Mouse (Mus musculus) cerebellum, adult 2 months (tissue): ENCODE measurements around the gene Iars. TPM values are rescaled to one million over a fixed set of nuclear protein-coding genes. Genes with fewer than 3 reads are reported as not detected.

Experiments
- DNase-seq, 2 experiments: peaks; one replicate each; pipeline ENCODE4 v3.0.0; 2021
- H3K27ac ChIP-seq: fragments of 200-500 bp; 2 replicates; pipeline ENCODE4 v1.5.1; 2012; ENCODE audit warnings: low read length, control low read depth, inconsistent platforms; ENCODE audit not compliant: insufficient read depth
- H3K27me3 ChIP-seq: fragments of 200-500 bp; 2 replicates; pipeline ENCODE4 v1.6.1; 2012; ENCODE audit warnings: inconsistent platforms, mild to moderate bottlenecking, low read length, moderate library complexity; ENCODE audit not compliant: control insufficient read depth, insufficient read depth
- H3K4me1 ChIP-seq: fragments of 200-500 bp; 2 replicates; pipeline ENCODE4 v1.6.1; 2011; ENCODE audit warnings: low read length; ENCODE audit not compliant: control insufficient read depth, insufficient read depth
- H3K4me3 ChIP-seq: fragments of 200-500 bp; replicated peaks from 2 replicates; pipeline ENCODE3; 2011; ENCODE audit warnings: mild to moderate bottlenecking, low read depth, low read length, control low read depth; ENCODE audit not compliant: insufficient read depth
- CTCF ChIP-seq: fragments of 200-500 bp; IDR thresholded peaks from 2 replicates; pipeline ENCODE4 v1.5.1; 2011; ENCODE audit warnings: low read depth, mild to moderate bottlenecking, control low read depth, low read length, moderate library complexity, borderline replicate concordance; ENCODE audit not compliant: insufficient read depth
- POLR2A ChIP-seq: fragments of 200-500 bp; IDR thresholded peaks from 2 replicates; pipeline ENCODE4 v1.6.1; 2011; ENCODE audit warnings: low read length, control low read depth, borderline replicate concordance; ENCODE audit not compliant: insufficient read depth
- WGBS: fragments of 180-500 bp; shearing (Covaris S2); methylation state at CpG from one replicate; pipeline ENCODE4 v1.1.7; 2018; 5-methylcytosine and 5-hydroxymethylcytosine counted together
- polyA plus RNA-seq: library from polyadenylated mRNA; depleted of rRNA; stranded (reverse); fragments of >200 nt; gene quantifications from 2 replicates; pipeline ENCODE4 v1.2.3, GENCODE M21; 2012

The Iars gene
- polyA plus RNA-seq, 1 experiment, result 45.5 TPM

GRCm38 (mm10) chr13:49651781-49652351 lies 30.0 kb upstream of the Iars start:
- Histone ChIP-seq H3K4me3 (no peak overlapping the region), H3K27ac (no peak overlapping the region), H3K4me1 (no peaks in the 10 kb centered on the region), H3K27me3 (no peaks in the 10 kb centered on the region)
- 3% methylated on average over 4 of the region's 4 CpGs for WGBS
- TF ChIP-seq POLR2A, result no peak
- no peak for TF ChIP-seq CTCF
- no peak for DNase-seq

- Histone ChIP-seq H3K27me3 (no peaks in the 10 kb centered on the region), H3K4me3 (peak within 1 kb of the TSS; percentile 96), H3K27ac (no peak within 1 kb of the TSS), H3K4me1 (no peaks in the 10 kb centered on the region)
- TF ChIP-seq POLR2A, result no peak
- no peak for TF ChIP-seq CTCF
- WGBS, result under 1% methylated on average over 68 of the region's 68 CpGs
- peak; percentile 99 to 100 for DNase-seq
These were observed 29.3 kb upstream of the Iars start, which contains the start of the genes Cenpp and Nol8 for GRCm38 (mm10) chr13:49652481-49653179. Cenpp (minus strand) TSS chr13:49652785. Nol8 (plus strand) TSS chr13:49653078.

GRCm38 (mm10) chr13:49653180-49653541 lies 28.7 kb upstream of the Iars start:
- no peak overlapping the region for H3K27ac ChIP-seq
- TF ChIP-seq CTCF (no peak), POLR2A (peak; percentile 47; the same call in 1 of the 2 replicates)
- DNase-seq, result no peak
- 0% methylated on average over 16 of the region's 16 CpGs for WGBS
- H3K4me3 ChIP-seq, result peak overlapping the region; percentile 96
- no peaks in the 10 kb centered on the region for H3K27me3 ChIP-seq
- no peaks in the 10 kb centered on the region for H3K4me1 ChIP-seq

- Histone ChIP-seq H3K27me3 (no peaks in the 10 kb centered on the region), H3K4me3 (no peak overlapping the region), H3K27ac (no peak overlapping the region), H3K4me1 (no peaks in the 10 kb centered on the region)
- DNase-seq, result no peak
- TF ChIP-seq CTCF (no peak), POLR2A (no peak)
- 94% methylated on average over 2 of the region's 2 CpGs for WGBS
These were observed 4.1 kb upstream of the Iars start for GRCm38 (mm10) chr13:49677793-49678192.

- H3K27me3 ChIP-seq, result no peaks in the 10 kb centered on the region
- peak overlapping the region; percentile 24; the same call in 1 of the 2 replicates for H3K27ac ChIP-seq
- TF ChIP-seq POLR2A (no peak), CTCF (no peak)
- WGBS, result under 1% methylated on average over 20 of the region's 20 CpGs
- H3K4me1 ChIP-seq, result no peaks in the 10 kb centered on the region; the same call in none of the 2 replicates
- no peak for DNase-seq
- H3K4me3 ChIP-seq, result peak overlapping the region; percentile 95
These were observed 440 bp downstream of the Iars start for GRCm38 (mm10) chr13:49682233-49682846.

- Histone ChIP-seq H3K4me1 (no peaks in the 10 kb centered on the region; the same call in none of the 2 replicates), H3K27ac (no peak overlapping the region), H3K4me3 (no peak overlapping the region), H3K27me3 (no peaks in the 10 kb centered on the region)
- DNase-seq, result no peak
- TF ChIP-seq POLR2A (no peak), CTCF (no peak)
- 54% methylated on average over 4 of the region's 4 CpGs for WGBS
These were observed 2.4 kb downstream of the Iars start for GRCm38 (mm10) chr13:49684266-49684665.

- no peaks in the 10 kb centered on the region for H3K27me3 ChIP-seq
- no peaks in the 10 kb centered on the region for H3K4me1 ChIP-seq
- no peak overlapping the region for H3K27ac ChIP-seq
- WGBS, result 91% methylated on average over 5 of the region's 5 CpGs
- H3K4me3 ChIP-seq, result no peak overlapping the region
- no peak for TF ChIP-seq CTCF
- TF ChIP-seq POLR2A, result no peak
- DNase-seq, result no peak
These were observed 9.2 kb downstream of the Iars start for GRCm38 (mm10) chr13:49691056-49691455.
